25 mouse cellular contexts compared by ENCODE assay signal in genomic region chr1:120831975-120832374, GRCm38 (mm10).
DNase-seq lines count a peak whose midpoint lies in the region; ATAC-seq lines count a peak whose summit lies in the region.
"Had no signal": no experiment of that assay in that cellular context is flagged by ENCODE, and none has a peak within 500 bp of the region (broad histone marks: within the 10 kb centered on the region; RNA-seq: fewer than 3 reads in every experiment).

No protein-coding gene starts in this region.

- H3K9ac ChIP-seq in heart, embryonic 11.5 days (ENCODE audit: low read depth, low read length), result no peak overlapping the region

- no peaks in the 10 kb centered on the region for H3K36me3 ChIP-seq in heart, embryonic 11.5 days (ENCODE audit: control insufficient read depth, insufficient read depth, low read length)
- H3K36me3 ChIP-seq: G1E had no signal

- no peaks in the 10 kb centered on the region for H3K9me3 ChIP-seq in heart, embryonic 11.5 days (replicated peaks; ENCODE audit: control insufficient read depth, low read length)

- H3K4me2 ChIP-seq in heart, embryonic 11.5 days, result no peak overlapping the region

- H3K27ac ChIP-seq in heart, embryonic 11.5 days (ENCODE audit: low read depth, low read length), result no peak overlapping the region

- H3K27me3 ChIP-seq in heart, embryonic 11.5 days (ENCODE audit: control insufficient read depth, insufficient read depth, low read length), result no peaks in the 10 kb centered on the region
- H3K27me3 ChIP-seq: CH12.LX, Patski had no signal

- ATAC-seq in heart, embryonic 11.5 days (replicated peaks; ENCODE audit: insufficient number of reproducible peaks, low FRiP score, low TSS enrichment), result no peak
- ATAC-seq: activated CD4-positive, CD25-positive, alpha-beta regulatory T cell, adult 4 months; CD4-positive, CD25-positive, alpha-beta regulatory T cell, adult 4 months; Patski had no signal

- H3K4me3 ChIP-seq in heart, embryonic 11.5 days (ENCODE audit: low read depth, low read length), result no peak overlapping the region

- 50% methylated on average over 1 of the region's 1 CpGs for WGBS in heart, embryonic 11.5 days (ENCODE audit: insufficient replicate concordance)

- no peaks in the 10 kb centered on the region for H3K4me1 ChIP-seq in heart, embryonic 11.5 days (ENCODE audit: control insufficient read depth, insufficient read depth, low read length)

- DNase-seq in 3T3-L1 (ENCODE audit: low read depth, low spot score), result peak; percentile 8
- peak; percentile 57 for DNase-seq in Muller cell, postnatal 12 days (ENCODE audit: inconsistent ontology term)
- peak; percentile 58 for DNase-seq in NIH3T3 (ENCODE audit: low read depth)
- peak; percentile 25 for DNase-seq in fibroblast of lung, adult 2 months (ENCODE audit: low read depth)
- DNase-seq in testis, postnatal 10 days (ENCODE audit: low spot score), result no peak
- DNase-seq in embryo, embryonic 10.5 days (ENCODE audit: low spot score), result no peak
- no peak for DNase-seq in layer of hippocampus, postnatal 36 days
- DNase-seq: adrenal gland, adult 2 months; adrenal gland, adult 8-10 months; adrenal gland, postnatal 10 days; adrenal gland, postnatal 14 days; adrenal gland, postnatal 25 days; adrenal gland, postnatal 36 days; B cell, adult 2 months; cerebellum, adult 11 months; cerebellum, adult 11-12 months; cerebellum, adult 18-20 months; cerebellum, adult 2 months; cerebellum, adult 8-10 months had no signal

Comparison
In these comparisons a context has a peak if more than half of its experiments do, and no peak if none do; other contexts are left out.
1. DNase-seq: peak in 3T3-L1 (single experiment), Muller cell, postnatal 12 days (single experiment), NIH3T3 (single experiment) and fibroblast of lung, adult 2 months (single experiment); none in testis, postnatal 10 days (single experiment), embryo, embryonic 10.5 days (single experiment) and layer of hippocampus, postnatal 36 days (0 of 2).